Mouse (Mus musculus): ENCODE results near the gene 9530053A07Rik. TPM values are rescaled to one million over a fixed set of nuclear protein-coding genes. Genes with fewer than 3 reads are reported as not detected.

9530053A07Rik gene
- polyA plus RNA-seq, 1 experiment from 2014 or later: 0.04 TPM

GRCm38 (mm10) chr7:28182320-28182719, 53.1 kb downstream of the 9530053A07Rik start:
- H3K4me2 ChIP-seq (ENCODE audit: low read length): no peak overlapping the region
- H3K27me3 ChIP-seq (ENCODE audit: control insufficient read depth, insufficient read depth, low read length): no peaks in the 10 kb centered on the region
- H3K27ac ChIP-seq (replicated peaks; ENCODE audit: low read depth, low read length): no peak overlapping the region
- H3K36me3 ChIP-seq (ENCODE audit: control insufficient read depth, insufficient read depth, low read length): peaks cover 75% of the 10 kb centered on the region
- ATAC-seq (ENCODE audit: low FRiP score, low TSS enrichment): no peak
- WGBS: 97% methylated on average over 22 of the region's 22 CpGs
- H3K4me1 ChIP-seq (ENCODE audit: control insufficient read depth, insufficient read depth, low read length): peaks cover 9% of the 10 kb centered on the region; the same call in 1 of the 2 replicates
- H3K4me3 ChIP-seq (replicated peaks; ENCODE audit: low read depth, low read length): no peak overlapping the region
- no peak overlapping the region for H3K9ac ChIP-seq (replicated peaks; ENCODE audit: low read length)
- no peaks in the 10 kb centered on the region for H3K9me3 ChIP-seq (ENCODE audit: control insufficient read depth, low read length)
- DNase-seq: no peak

- no peak overlapping the region for H3K4me3 ChIP-seq (replicated peaks; ENCODE audit: low read depth, low read length)
- H3K4me2 ChIP-seq (ENCODE audit: low read length): no peak overlapping the region
- ATAC-seq (ENCODE audit: low FRiP score, low TSS enrichment) (peak; percentile 18; the same call in 1 of the 2 replicates), DNase-seq (no peak)
- no peak overlapping the region for H3K27ac ChIP-seq (replicated peaks; ENCODE audit: low read depth, low read length)
- peaks cover 6% of the 10 kb centered on the region; the same call in 1 of the 2 replicates for H3K4me1 ChIP-seq (ENCODE audit: control insufficient read depth, insufficient read depth, low read length)
- WGBS: 94% methylated on average over 14 of the region's 14 CpGs
- no peaks in the 10 kb centered on the region for H3K9me3 ChIP-seq (ENCODE audit: control insufficient read depth, low read length)
- H3K36me3 ChIP-seq (ENCODE audit: control insufficient read depth, insufficient read depth, low read length): peaks cover 98% of the 10 kb centered on the region
- H3K9ac ChIP-seq (replicated peaks; ENCODE audit: low read length): no peak overlapping the region
- H3K27me3 ChIP-seq (ENCODE audit: control insufficient read depth, insufficient read depth, low read length): no peaks in the 10 kb centered on the region
Observed at GRCm38 (mm10) chr7:28185884-28186283, 56.6 kb downstream of the 9530053A07Rik start.

GRCm38 (mm10) chr7:28186631-28187030, 57.4 kb downstream of the 9530053A07Rik start:
- H3K9ac ChIP-seq (replicated peaks; ENCODE audit: low read length): no peak overlapping the region
- no peak overlapping the region for H3K27ac ChIP-seq (replicated peaks; ENCODE audit: low read depth, low read length)
- H3K27me3 ChIP-seq (ENCODE audit: control insufficient read depth, insufficient read depth, low read length): no peaks in the 10 kb centered on the region
- DNase-seq (no peak), ATAC-seq (ENCODE audit: low FRiP score, low TSS enrichment) (no peak)
- H3K9me3 ChIP-seq (ENCODE audit: control insufficient read depth, low read length): no peaks in the 10 kb centered on the region
- WGBS: 94% methylated on average over 8 of the region's 8 CpGs
- no peak overlapping the region for H3K4me2 ChIP-seq (ENCODE audit: low read length)
- peaks cover 99% of the 10 kb centered on the region for H3K36me3 ChIP-seq (ENCODE audit: control insufficient read depth, insufficient read depth, low read length)
- no peaks in the 10 kb centered on the region for H3K4me1 ChIP-seq (ENCODE audit: control insufficient read depth, insufficient read depth, low read length)
- no peak overlapping the region for H3K4me3 ChIP-seq (replicated peaks; ENCODE audit: low read depth, low read length)

- Histone ChIP-seq H3K4me1 (ENCODE audit: control insufficient read depth, insufficient read depth, low read length) (no peaks in the 10 kb centered on the region), H3K27ac (replicated peaks; ENCODE audit: low read depth, low read length) (no peak overlapping the region), H3K27me3 (ENCODE audit: control insufficient read depth, insufficient read depth, low read length) (no peaks in the 10 kb centered on the region), H3K9me3 (ENCODE audit: control insufficient read depth, low read length) (no peaks in the 10 kb centered on the region), H3K4me2 (ENCODE audit: low read length) (no peak overlapping the region), H3K4me3 (replicated peaks; ENCODE audit: low read depth, low read length) (no peak overlapping the region), H3K9ac (replicated peaks; ENCODE audit: low read length) (no peak overlapping the region), H3K36me3 (ENCODE audit: control insufficient read depth, insufficient read depth, low read length) (peaks cover 88% of the 10 kb centered on the region)
- no peak for ATAC-seq (ENCODE audit: low FRiP score, low TSS enrichment)
- 96% methylated on average over 3 of the region's 3 CpGs for WGBS
- DNase-seq: no peak
Observed at GRCm38 (mm10) chr7:28191489-28191888, 62.2 kb downstream of the 9530053A07Rik start.

GRCm38 (mm10) chr7:28191903-28192302, 62.6 kb downstream of the 9530053A07Rik start:
- no peaks in the 10 kb centered on the region for H3K9me3 ChIP-seq (ENCODE audit: control insufficient read depth, low read length)
- 93% methylated on average over 1 of the region's 1 CpGs for WGBS
- H3K4me3 ChIP-seq (replicated peaks; ENCODE audit: low read depth, low read length): no peak overlapping the region
- no peak for DNase-seq
- no peak for ATAC-seq (ENCODE audit: low FRiP score, low TSS enrichment)
- H3K27me3 ChIP-seq (ENCODE audit: control insufficient read depth, insufficient read depth, low read length): no peaks in the 10 kb centered on the region
- no peak overlapping the region for H3K4me2 ChIP-seq (ENCODE audit: low read length)
- H3K4me1 ChIP-seq (ENCODE audit: control insufficient read depth, insufficient read depth, low read length): no peaks in the 10 kb centered on the region
- peaks cover 84% of the 10 kb centered on the region for H3K36me3 ChIP-seq (ENCODE audit: control insufficient read depth, insufficient read depth, low read length)
- no peak overlapping the region for H3K9ac ChIP-seq (replicated peaks; ENCODE audit: low read length)
- H3K27ac ChIP-seq (replicated peaks; ENCODE audit: low read depth, low read length): no peak overlapping the region

GRCm38 (mm10) chr7:28195414-28196098, 66.3 kb downstream of the 9530053A07Rik start:
- WGBS: 89% methylated on average over 5 of the region's 5 CpGs
- H3K4me2 ChIP-seq (ENCODE audit: low read length): no peak overlapping the region
- no peaks in the 10 kb centered on the region for H3K4me1 ChIP-seq (ENCODE audit: control insufficient read depth, insufficient read depth, low read length)
- peaks cover 58% of the 10 kb centered on the region for H3K36me3 ChIP-seq (ENCODE audit: control insufficient read depth, insufficient read depth, low read length)
- no peak overlapping the region for H3K9ac ChIP-seq (replicated peaks; ENCODE audit: low read length)
- no peak overlapping the region for H3K4me3 ChIP-seq (replicated peaks; ENCODE audit: low read depth, low read length)
- no peaks in the 10 kb centered on the region for H3K9me3 ChIP-seq (ENCODE audit: control insufficient read depth, low read length)
- H3K27ac ChIP-seq (replicated peaks; ENCODE audit: low read depth, low read length): no peak overlapping the region
- DNase-seq: no peak
- no peaks in the 10 kb centered on the region for H3K27me3 ChIP-seq (ENCODE audit: control insufficient read depth, insufficient read depth, low read length)
- ATAC-seq (ENCODE audit: low FRiP score, low TSS enrichment): no peak

GRCm38 (mm10) chr7:28196528-28196927, 67.3 kb downstream of the 9530053A07Rik start:
- no peak overlapping the region for H3K4me3 ChIP-seq (replicated peaks; ENCODE audit: low read depth, low read length)
- DNase-seq (no peak), ATAC-seq (ENCODE audit: low FRiP score, low TSS enrichment) (no peak)
- no peak overlapping the region for H3K4me2 ChIP-seq (ENCODE audit: low read length)
- WGBS: 85% methylated on average over 14 of the region's 14 CpGs
- H3K36me3 ChIP-seq (ENCODE audit: control insufficient read depth, insufficient read depth, low read length): peaks cover 48% of the 10 kb centered on the region
- no peak overlapping the region for H3K9ac ChIP-seq (replicated peaks; ENCODE audit: low read length)
- H3K4me1 ChIP-seq (ENCODE audit: control insufficient read depth, insufficient read depth, low read length): no peaks in the 10 kb centered on the region
- no peak overlapping the region for H3K27ac ChIP-seq (replicated peaks; ENCODE audit: low read depth, low read length)
- H3K27me3 ChIP-seq (ENCODE audit: control insufficient read depth, insufficient read depth, low read length): no peaks in the 10 kb centered on the region
- no peaks in the 10 kb centered on the region for H3K9me3 ChIP-seq (ENCODE audit: control insufficient read depth, low read length)

- H3K9me3 ChIP-seq (ENCODE audit: control insufficient read depth, low read length): no peaks in the 10 kb centered on the region
- DNase-seq: no peak
- ATAC-seq (ENCODE audit: low FRiP score, low TSS enrichment): no peak
- H3K27me3 ChIP-seq (ENCODE audit: control insufficient read depth, insufficient read depth, low read length): no peaks in the 10 kb centered on the region
- no peak overlapping the region for H3K9ac ChIP-seq (replicated peaks; ENCODE audit: low read length)
- no peak overlapping the region for H3K4me2 ChIP-seq (ENCODE audit: low read length)
- WGBS: 82% methylated on average over 4 of the region's 4 CpGs
- H3K36me3 ChIP-seq (ENCODE audit: control insufficient read depth, insufficient read depth, low read length): peaks cover 25% of the 10 kb centered on the region
- H3K4me3 ChIP-seq (replicated peaks; ENCODE audit: low read depth, low read length): no peak overlapping the region
- no peaks in the 10 kb centered on the region for H3K4me1 ChIP-seq (ENCODE audit: control insufficient read depth, insufficient read depth, low read length)
- H3K27ac ChIP-seq (replicated peaks; ENCODE audit: low read depth, low read length): no peak overlapping the region
Observed at GRCm38 (mm10) chr7:28199054-28199453, 69.8 kb downstream of the 9530053A07Rik start.

Measured in midbrain, embryonic 14.5 days (tissue).